In genomic region chr14:101918471-101918870, GRCm38 (mm10) we compare ENCODE assay signal across 20 mouse cellular contexts.
DNase-seq lines count a peak whose midpoint lies in the region; ATAC-seq and TF ChIP-seq lines count a peak whose summit lies in the region.
"Had no signal": no experiment of that assay in that cellular context is flagged by ENCODE, and none has a peak within 500 bp of the region (broad histone marks: within the 10 kb centered on the region; RNA-seq: fewer than 3 reads in every experiment).

No protein-coding gene starts in this region.

- peak; percentile 45 for DNase-seq in heart, adult 11 months
- DNase-seq in heart, postnatal 4 days, result no peak
- DNase-seq in kidney, adult 2 months, result peak; percentile 83
- DNase-seq in kidney, postnatal 0 days (ENCODE audit: low spot score), result peak; percentile 41
- DNase-seq in kidney, postnatal 36 days, result peak; percentile 66 to 67
- DNase-seq in lung, postnatal 36 days, result no peak
- DNase-seq: adrenal gland, adult 8-10 months; adrenal gland, postnatal 36 days; B cell, adult 2 months; cerebellum, adult 2 months; cerebellum, postnatal 10 days; embryo, embryonic 11 days; gastrocnemius, postnatal 10 days had no signal

- H3K9me3 ChIP-seq in kidney, postnatal 0 days (replicated peaks; ENCODE audit: low read length), result no peaks in the 10 kb centered on the region
- H3K9me3 ChIP-seq in intestine, embryonic 15.5 days, result no peaks in the 10 kb centered on the region
- H3K9me3 ChIP-seq: embryonic facial prominence, embryonic 12.5 days; forebrain, embryonic 15.5 days; heart, embryonic 12.5 days; hindbrain, embryonic 15.5 days had no signal

- WGBS in kidney, adult 2 months, result 57% methylated on average over 5 of the region's 5 CpGs
- 73% methylated on average over 5 of the region's 5 CpGs for WGBS in kidney, postnatal 0 days
- WGBS in intestine, embryonic 15.5 days, result 90% methylated on average over 5 of the region's 5 CpGs

- no peak overlapping the region for H3K4me3 ChIP-seq in kidney, adult 2 months (ENCODE audit: insufficient read depth, low read depth, low read length)
- H3K4me3 ChIP-seq in kidney, postnatal 0 days (replicated peaks; ENCODE audit: low read depth, low read length), result no peak overlapping the region
- no peak overlapping the region for H3K4me3 ChIP-seq in intestine, embryonic 15.5 days (replicated peaks)
- H3K4me3 ChIP-seq: embryonic facial prominence, embryonic 12.5 days; forebrain, embryonic 15.5 days; heart, embryonic 12.5 days; hindbrain, embryonic 15.5 days had no signal

- no peak overlapping the region for H3K9ac ChIP-seq in kidney, postnatal 0 days (ENCODE audit: low read depth, low read length)
- no peak overlapping the region for H3K9ac ChIP-seq in intestine, embryonic 15.5 days
- H3K9ac ChIP-seq: embryonic facial prominence, embryonic 12.5 days; forebrain, embryonic 15.5 days; heart, embryonic 12.5 days; hindbrain, embryonic 15.5 days had no signal

- no peak for TF ChIP-seq POLR2A in kidney, adult 2 months (IDR thresholded peaks at IDR 0.05; ENCODE audit: low read depth, low read length)

- no peak overlapping the region for H3K27ac ChIP-seq in kidney, adult 2 months (ENCODE audit: insufficient read depth, low read depth, low read length)
- no peak overlapping the region for H3K27ac ChIP-seq in kidney, postnatal 0 days
- H3K27ac ChIP-seq in intestine, embryonic 15.5 days, result no peak overlapping the region
- H3K27ac ChIP-seq: embryonic facial prominence, embryonic 12.5 days; forebrain, embryonic 15.5 days; hindbrain, embryonic 15.5 days had no signal

- H3K27me3 ChIP-seq in kidney, adult 2 months (replicated peaks; ENCODE audit: control insufficient read depth, insufficient read depth, low read length), result no peaks in the 10 kb centered on the region
- no peaks in the 10 kb centered on the region for H3K27me3 ChIP-seq in kidney, postnatal 0 days (ENCODE audit: insufficient read depth, low read length)
- H3K27me3 ChIP-seq in intestine, embryonic 15.5 days (replicated peaks), result no peaks in the 10 kb centered on the region
- H3K27me3 ChIP-seq: embryonic facial prominence, embryonic 12.5 days; forebrain, embryonic 15.5 days; heart, embryonic 12.5 days; hindbrain, embryonic 15.5 days had no signal

- H3K4me1 ChIP-seq in kidney, adult 2 months (ENCODE audit: control insufficient read depth, insufficient read depth, low read length), result peaks cover 19% of the 10 kb centered on the region
- H3K4me1 ChIP-seq in kidney, postnatal 0 days (replicated peaks; ENCODE audit: insufficient read depth, low read length), result 0 out of 2 replicates have a peak, but pooled peaks cover 5% of the 10 kb centered on the region
- no peaks in the 10 kb centered on the region for H3K4me1 ChIP-seq in intestine, embryonic 15.5 days (replicated peaks)
- H3K4me1 ChIP-seq: embryonic facial prominence, embryonic 12.5 days; forebrain, embryonic 15.5 days; heart, embryonic 12.5 days; hindbrain, embryonic 15.5 days had no signal

- no peak overlapping the region for H3K4me2 ChIP-seq in kidney, postnatal 0 days (ENCODE audit: low read length)
- no peak overlapping the region for H3K4me2 ChIP-seq in intestine, embryonic 15.5 days (replicated peaks)
- H3K4me2 ChIP-seq: embryonic facial prominence, embryonic 12.5 days; forebrain, embryonic 15.5 days; heart, embryonic 12.5 days; hindbrain, embryonic 15.5 days had no signal

- TF ChIP-seq CTCF in kidney, adult 2 months (conservative IDR thresholded peaks at IDR 0.05; ENCODE audit: insufficient read depth, insufficient read length, low read depth, low read length), result no peak
- no peak for TF ChIP-seq CTCF in kidney, postnatal 0 days (IDR thresholded peaks at IDR 0.05; ENCODE audit: low read depth)

- peaks cover 2% of the 10 kb centered on the region for H3K36me3 ChIP-seq in kidney, adult 2 months (ENCODE audit: control insufficient read depth, insufficient read depth, low read length)
- H3K36me3 ChIP-seq in kidney, postnatal 0 days (ENCODE audit: insufficient read depth, low read length), result no peaks in the 10 kb centered on the region
- H3K36me3 ChIP-seq in intestine, embryonic 15.5 days, result no peaks in the 10 kb centered on the region
- H3K36me3 ChIP-seq: forebrain, embryonic 15.5 days; G1E; hindbrain, embryonic 15.5 days had no signal

- ATAC-seq in kidney, postnatal 0 days (replicated peaks; ENCODE audit: low FRiP score, low read depth), result peak; percentile 57; the same call in 1 of the 2 replicates
- no peak for ATAC-seq in intestine, embryonic 15.5 days
- ATAC-seq: CD4-positive, CD25-positive, alpha-beta regulatory T cell, adult 4 months; forebrain, embryonic 15.5 days had no signal

Comparison
In these comparisons a context has a peak if more than half of its experiments do, and no peak if none do; other contexts are left out.
1. DNase-seq: peak in heart, adult 11 months (single experiment), kidney, adult 2 months (single experiment), kidney, postnatal 0 days (single experiment) and kidney, postnatal 36 days (2 of 2); none in heart, postnatal 4 days (single experiment) and lung, postnatal 36 days (single experiment).